Mouse (Mus musculus): ENCODE data around the gene Brd7. TPM values are rescaled to one million over a fixed set of nuclear protein-coding genes. Genes with fewer than 3 reads are reported as not detected.

Gene Brd7
- polyA plus RNA-seq, 1 experiment from 2014 or later: 84.0 TPM

DNA sequence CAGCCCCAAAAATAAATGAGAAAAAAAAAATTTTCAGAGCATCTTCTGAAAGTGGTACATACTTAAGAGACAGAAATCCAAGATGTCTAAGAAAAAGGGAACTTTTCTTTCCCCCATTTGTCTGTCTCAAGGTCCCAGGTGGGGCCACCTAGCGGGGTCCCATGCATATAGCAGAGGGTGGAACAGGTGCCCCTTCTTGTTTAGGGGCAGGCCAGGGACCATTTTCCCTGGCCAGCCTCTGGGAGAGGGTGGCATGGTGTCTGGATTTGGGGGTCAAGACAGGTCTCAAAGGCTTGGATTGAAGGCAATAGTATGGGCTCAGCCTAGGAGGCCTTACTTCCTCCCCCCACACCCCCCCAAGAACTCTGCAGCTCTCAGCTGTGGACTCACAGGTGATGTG, 72.1 kb downstream of the Brd7 start:
- H3K4me2 ChIP-seq (ENCODE audit: low read length): no peak overlapping the region
- H3K9me3 ChIP-seq (ENCODE audit: control insufficient read depth, low read length): no peaks in the 10 kb centered on the region
- 69% methylated on average over 1 of the region's 1 CpGs for WGBS
- no peak overlapping the region for H3K27ac ChIP-seq (replicated peaks in 1 of 2; ENCODE audit: control insufficient read depth in 1 of 2, insufficient read depth in 1 of 2, low read depth in 2 of 2, low read length in 2 of 2)
- no peaks in the 10 kb centered on the region for H3K27me3 ChIP-seq (ENCODE audit: control insufficient read depth, insufficient read depth, low read length)
- H3K4me3 ChIP-seq (ENCODE audit: control insufficient read depth in 1 of 2, insufficient read depth in 1 of 2, low read depth in 1 of 2, low read length in 2 of 2): no peak overlapping the region
- ATAC-seq (ENCODE audit: insufficient number of reproducible peaks, insufficient read depth, low FRiP score, low read depth): no peak
- H3K9ac ChIP-seq (ENCODE audit: low read length): no peak overlapping the region
- peaks cover 21 to 25% of the 10 kb centered on the region in 2 experiments; a peak in 3 of 4 replicates for H3K4me1 ChIP-seq (ENCODE audit: control insufficient read depth in 2 of 2, insufficient read depth in 2 of 2, low read length in 2 of 2)
- H3K36me3 ChIP-seq (ENCODE audit: control insufficient read depth, insufficient read depth, low read length): no peaks in the 10 kb centered on the region

- Histone ChIP-seq H3K4me2 (ENCODE audit: low read length) (no peak overlapping the region), H3K4me1 (ENCODE audit: control insufficient read depth in 2 of 2, insufficient read depth in 2 of 2, low read length in 2 of 2) (peaks cover 25 to 27% of the 10 kb centered on the region in 2 experiments; a peak in 3 of 4 replicates), H3K9ac (ENCODE audit: low read length) (0 out of 2 replicates have a peak overlapping the region, but pooled peaks have one; percentile 32), H3K36me3 (ENCODE audit: control insufficient read depth, insufficient read depth, low read length) (no peaks in the 10 kb centered on the region), H3K9me3 (ENCODE audit: control insufficient read depth, low read length) (no peaks in the 10 kb centered on the region), H3K4me3 (ENCODE audit: control insufficient read depth in 1 of 2, insufficient read depth in 1 of 2, low read depth in 1 of 2, low read length in 2 of 2) (no peak overlapping the region), H3K27ac (replicated peaks in 1 of 2; ENCODE audit: control insufficient read depth in 1 of 2, insufficient read depth in 1 of 2, low read depth in 2 of 2, low read length in 2 of 2) (peak overlapping the region in 1 of 2 experiments; percentile 31; a peak in 1 of 4 replicates), H3K27me3 (ENCODE audit: control insufficient read depth, insufficient read depth, low read length) (no peaks in the 10 kb centered on the region)
- WGBS: 65% methylated on average over 12 of the region's 12 CpGs
- ATAC-seq (ENCODE audit: insufficient number of reproducible peaks, insufficient read depth, low FRiP score, low read depth): no peak
Measured at GRCm38 (mm10) chr8:88288622-88289242, 73.3 kb downstream of the Brd7 start.

DNA sequence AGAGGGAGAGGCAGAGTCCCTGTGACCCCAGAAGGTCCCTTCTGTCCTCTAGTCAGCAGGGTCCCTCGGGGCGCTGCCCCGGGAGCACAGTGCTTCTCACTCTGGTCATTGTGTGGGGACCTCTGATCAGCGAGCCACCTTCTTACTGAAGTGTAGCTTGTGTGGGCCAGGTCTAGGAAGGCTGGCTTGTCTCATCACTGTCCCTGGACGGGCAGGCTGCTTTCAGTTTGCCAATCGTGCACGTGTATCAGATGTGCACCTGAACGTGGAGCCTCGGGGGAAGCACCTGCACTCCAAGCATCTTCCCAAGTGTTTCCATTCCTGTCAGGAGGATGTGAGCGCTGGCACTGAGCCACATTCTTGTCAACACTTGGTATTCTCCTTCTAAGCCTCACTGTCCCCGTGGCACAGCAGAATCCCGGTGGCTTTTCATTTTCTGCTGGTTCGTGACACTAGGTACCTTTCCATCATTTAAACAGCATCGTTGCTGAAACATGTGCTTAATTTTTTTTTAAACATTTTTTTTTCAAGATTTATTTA, 75.5 kb downstream of the Brd7 start:
- H3K27me3 ChIP-seq (ENCODE audit: control insufficient read depth, insufficient read depth, low read length): no peaks in the 10 kb centered on the region
- no peak overlapping the region for H3K4me2 ChIP-seq (ENCODE audit: low read length)
- H3K4me3 ChIP-seq (ENCODE audit: control insufficient read depth in 1 of 2, insufficient read depth in 1 of 2, low read depth in 1 of 2, low read length in 2 of 2): no peak overlapping the region
- peaks cover 30 to 32% of the 10 kb centered on the region in 2 experiments; a peak in 3 of 4 replicates for H3K4me1 ChIP-seq (ENCODE audit: control insufficient read depth in 2 of 2, insufficient read depth in 2 of 2, low read length in 2 of 2)
- H3K9ac ChIP-seq (ENCODE audit: low read length): no peak overlapping the region; the same call in 1 of the 2 replicates
- no peak overlapping the region for H3K27ac ChIP-seq (replicated peaks in 1 of 2; ENCODE audit: control insufficient read depth in 1 of 2, insufficient read depth in 1 of 2, low read depth in 2 of 2, low read length in 2 of 2)
- ATAC-seq (ENCODE audit: insufficient number of reproducible peaks, insufficient read depth, low FRiP score, low read depth): no peak
- H3K36me3 ChIP-seq (ENCODE audit: control insufficient read depth, insufficient read depth, low read length): no peaks in the 10 kb centered on the region
- 51% methylated on average over 14 of the region's 14 CpGs for WGBS
- H3K9me3 ChIP-seq (ENCODE audit: control insufficient read depth, low read length): no peaks in the 10 kb centered on the region

GRCm38 (mm10) chr8:88285469-88286356, 76.3 kb downstream of the Brd7 start:
- ATAC-seq (ENCODE audit: insufficient number of reproducible peaks, insufficient read depth, low FRiP score, low read depth): no peak
- H3K4me1 ChIP-seq (ENCODE audit: control insufficient read depth in 2 of 2, insufficient read depth in 2 of 2, low read length in 2 of 2): peaks cover 30 to 32% of the 10 kb centered on the region in 2 experiments; a peak in 3 of 4 replicates

DNA sequence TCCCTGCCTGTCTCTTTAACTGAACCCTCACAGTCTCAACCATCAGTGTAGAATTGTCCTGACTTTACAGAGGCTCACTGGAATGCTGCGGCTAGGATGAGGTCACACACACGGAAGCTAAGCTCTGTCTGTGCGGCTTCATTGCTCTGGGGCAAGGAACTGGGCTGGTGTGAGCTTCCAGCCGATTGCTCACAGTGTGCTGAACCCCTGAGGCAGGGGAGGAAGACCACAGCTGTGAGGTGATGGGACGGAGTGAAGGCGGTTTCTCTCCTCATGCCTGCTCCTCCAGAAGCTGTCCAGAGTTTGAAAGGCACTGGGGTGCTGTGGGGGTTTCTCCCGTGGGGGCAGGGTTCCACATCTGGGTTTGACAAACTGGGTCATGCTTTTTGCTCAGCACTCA, 77.3 kb downstream of the Brd7 start:
- no peak overlapping the region for H3K4me2 ChIP-seq (ENCODE audit: low read length)
- no peak overlapping the region for H3K27ac ChIP-seq (replicated peaks in 1 of 2; ENCODE audit: control insufficient read depth in 1 of 2, insufficient read depth in 1 of 2, low read depth in 2 of 2, low read length in 2 of 2)
- H3K9ac ChIP-seq (ENCODE audit: low read length): 0 out of 2 replicates have a peak overlapping the region, but pooled peaks have one; percentile 31
- WGBS: 41% methylated on average over 7 of the region's 7 CpGs
- ATAC-seq (ENCODE audit: insufficient number of reproducible peaks, insufficient read depth, low FRiP score, low read depth): no peak
- H3K36me3 ChIP-seq (ENCODE audit: control insufficient read depth, insufficient read depth, low read length): no peaks in the 10 kb centered on the region
- no peak overlapping the region for H3K4me3 ChIP-seq (ENCODE audit: control insufficient read depth in 1 of 2, insufficient read depth in 1 of 2, low read depth in 1 of 2, low read length in 2 of 2)
- H3K9me3 ChIP-seq (ENCODE audit: control insufficient read depth, low read length): no peaks in the 10 kb centered on the region
- no peaks in the 10 kb centered on the region for H3K27me3 ChIP-seq (ENCODE audit: control insufficient read depth, insufficient read depth, low read length)
- peaks cover 30 to 32% of the 10 kb centered on the region in 2 experiments; a peak in 3 of 4 replicates for H3K4me1 ChIP-seq (ENCODE audit: control insufficient read depth in 2 of 2, insufficient read depth in 2 of 2, low read length in 2 of 2)

More at GRCm38 (mm10) chr8:88285469-88286356, 76.3 kb downstream of the Brd7 start:
- WGBS: 83% methylated on average over 8 of the region's 8 CpGs
- H3K4me2 ChIP-seq (ENCODE audit: low read length): no peak overlapping the region
- H3K9me3 ChIP-seq (ENCODE audit: control insufficient read depth, low read length): no peaks in the 10 kb centered on the region
- no peaks in the 10 kb centered on the region for H3K27me3 ChIP-seq (ENCODE audit: control insufficient read depth, insufficient read depth, low read length)
- no peak overlapping the region for H3K4me3 ChIP-seq (ENCODE audit: control insufficient read depth in 1 of 2, insufficient read depth in 1 of 2, low read depth in 1 of 2, low read length in 2 of 2)
- no peak overlapping the region for H3K27ac ChIP-seq (replicated peaks in 1 of 2; ENCODE audit: control insufficient read depth in 1 of 2, insufficient read depth in 1 of 2, low read depth in 2 of 2, low read length in 2 of 2)
- no peaks in the 10 kb centered on the region for H3K36me3 ChIP-seq (ENCODE audit: control insufficient read depth, insufficient read depth, low read length)
- no peak overlapping the region; the same call in 1 of the 2 replicates for H3K9ac ChIP-seq (ENCODE audit: low read length)

GRCm38 (mm10) chr8:88283243-88284115, 78.5 kb downstream of the Brd7 start:
- ATAC-seq (ENCODE audit: insufficient number of reproducible peaks, insufficient read depth, low FRiP score, low read depth): no peak
- no peaks in the 10 kb centered on the region for H3K9me3 ChIP-seq (ENCODE audit: control insufficient read depth, low read length)
- 72% methylated on average over 13 of the region's 13 CpGs for WGBS
- H3K27me3 ChIP-seq (ENCODE audit: control insufficient read depth, insufficient read depth, low read length): no peaks in the 10 kb centered on the region
- H3K36me3 ChIP-seq (ENCODE audit: control insufficient read depth, insufficient read depth, low read length): no peaks in the 10 kb centered on the region
- peaks cover 24 to 31% of the 10 kb centered on the region in 2 experiments; a peak in 3 of 4 replicates for H3K4me1 ChIP-seq (ENCODE audit: control insufficient read depth in 2 of 2, insufficient read depth in 2 of 2, low read length in 2 of 2)
- no peak overlapping the region for H3K9ac ChIP-seq (ENCODE audit: low read length)
- H3K4me2 ChIP-seq (ENCODE audit: low read length): no peak overlapping the region
- H3K27ac ChIP-seq (replicated peaks in 1 of 2; ENCODE audit: control insufficient read depth in 1 of 2, insufficient read depth in 1 of 2, low read depth in 2 of 2, low read length in 2 of 2): no peak overlapping the region
- H3K4me3 ChIP-seq (ENCODE audit: control insufficient read depth in 1 of 2, insufficient read depth in 1 of 2, low read depth in 1 of 2, low read length in 2 of 2): no peak overlapping the region

GRCm38 (mm10) chr8:88282684-88283083, 79.3 kb downstream of the Brd7 start:
- Histone ChIP-seq H3K9me3 (ENCODE audit: control insufficient read depth, low read length) (no peaks in the 10 kb centered on the region), H3K27ac (replicated peaks in 1 of 2; ENCODE audit: control insufficient read depth in 1 of 2, insufficient read depth in 1 of 2, low read depth in 2 of 2, low read length in 2 of 2) (no peak overlapping the region), H3K36me3 (ENCODE audit: control insufficient read depth, insufficient read depth, low read length) (no peaks in the 10 kb centered on the region), H3K4me1 (ENCODE audit: control insufficient read depth in 2 of 2, insufficient read depth in 2 of 2, low read length in 2 of 2) (peaks cover 21 to 26% of the 10 kb centered on the region in 2 experiments; a peak in 3 of 4 replicates), H3K4me3 (ENCODE audit: control insufficient read depth in 1 of 2, insufficient read depth in 1 of 2, low read depth in 1 of 2, low read length in 2 of 2) (no peak overlapping the region), H3K27me3 (ENCODE audit: control insufficient read depth, insufficient read depth, low read length) (no peaks in the 10 kb centered on the region), H3K4me2 (ENCODE audit: low read length) (no peak overlapping the region), H3K9ac (ENCODE audit: low read length) (no peak overlapping the region)
- 43% methylated on average over 8 of the region's 8 CpGs for WGBS
- no peak for ATAC-seq (ENCODE audit: insufficient number of reproducible peaks, insufficient read depth, low FRiP score, low read depth)

All from heart, embryonic 14.5 days (tissue).